Mouse (Mus musculus): ENCODE results near the gene Inpp1. TPM values are rescaled to one million over a fixed set of nuclear protein-coding genes. Genes with fewer than 3 reads are reported as not detected.
A peak's percentile ranks its signal among the peaks of the same experiment; 100 is the strongest.

The Inpp1 gene
- total RNA-seq, 2 experiments from 2014 or later: 38.1 to 43.3 TPM

- DNase-seq (ENCODE audit: low spot score in 2 of 2): no peak
Measured at GRCm38 (mm10) chr1:52795927-52796326, 21.6 kb downstream of the Inpp1 start.

GRCm38 (mm10) chr1:52793692-52794091 lies 23.8 kb downstream of the Inpp1 start:
- DNase-seq (ENCODE audit: low spot score in 2 of 2): no peak

- DNase-seq (ENCODE audit: low spot score in 2 of 2): no peak
Measured at GRCm38 (mm10) chr1:52792701-52793100, 24.8 kb downstream of the Inpp1 start.

DNA sequence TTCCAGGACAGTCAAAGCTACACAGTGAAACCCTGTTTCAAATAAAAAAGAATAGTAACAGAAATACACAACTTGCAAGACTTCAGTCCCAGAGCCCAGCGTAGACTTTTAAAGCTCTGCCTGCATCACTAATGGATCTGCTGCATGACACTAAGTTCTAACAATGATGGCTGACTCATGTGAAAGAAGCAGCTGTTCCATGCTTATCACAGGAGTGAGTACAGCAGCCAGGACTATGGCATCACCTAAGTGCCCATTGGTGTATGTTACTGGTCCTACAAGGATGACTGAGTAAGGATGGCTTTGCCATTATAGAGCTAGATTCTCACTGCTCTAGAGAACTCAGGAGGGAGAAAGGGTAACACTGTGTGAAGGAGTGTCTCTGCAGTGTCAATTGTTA lies 30.2 kb downstream of the Inpp1 start:
- no peak for DNase-seq (ENCODE audit: low spot score in 2 of 2)

DNA sequence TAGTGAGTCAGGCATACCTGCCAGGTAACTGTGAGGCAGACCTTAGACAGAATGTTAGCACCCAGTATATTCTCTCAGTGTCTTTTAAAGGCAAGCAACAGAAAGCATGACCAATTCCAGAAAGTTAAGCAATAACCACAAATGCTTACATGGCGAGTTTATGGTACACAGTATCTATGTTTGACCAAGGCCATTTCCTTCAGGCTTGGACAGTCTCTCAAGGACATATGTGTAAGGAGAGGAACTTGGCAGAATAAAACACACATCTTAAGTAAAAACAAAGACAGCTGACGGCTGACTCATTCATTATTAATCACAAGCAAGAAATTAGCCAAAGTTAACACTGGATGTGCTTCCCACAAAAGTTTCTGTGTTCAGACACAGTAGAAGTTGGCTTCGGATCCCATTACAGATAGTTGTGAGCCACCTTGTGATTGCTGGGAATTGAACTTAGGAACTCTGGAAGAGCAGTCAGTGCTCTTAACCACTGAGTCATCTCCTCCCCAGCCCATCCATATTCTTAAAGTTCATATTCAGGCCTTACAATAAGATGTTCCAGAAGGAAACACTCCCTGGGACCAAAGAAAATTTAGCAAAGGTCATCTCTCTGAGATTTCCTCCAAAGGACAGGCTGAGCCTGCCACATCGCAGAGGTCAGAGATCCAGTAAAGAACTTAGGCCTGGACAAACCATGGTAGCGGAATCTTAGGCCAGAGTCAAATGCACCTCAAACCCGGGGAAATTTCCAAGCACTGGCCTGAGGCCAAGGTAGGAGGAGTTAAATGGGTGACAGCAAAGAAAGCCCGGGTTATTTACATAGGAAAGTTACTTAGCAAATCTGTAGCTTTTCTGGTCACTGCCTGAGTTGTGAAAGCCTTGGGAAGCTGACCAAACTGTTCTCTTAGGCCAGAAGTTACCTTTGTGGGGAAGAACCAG lies 52.0 kb downstream of the Inpp1 start:
- DNase-seq (ENCODE audit: low spot score in 2 of 2): no peak

DNA sequence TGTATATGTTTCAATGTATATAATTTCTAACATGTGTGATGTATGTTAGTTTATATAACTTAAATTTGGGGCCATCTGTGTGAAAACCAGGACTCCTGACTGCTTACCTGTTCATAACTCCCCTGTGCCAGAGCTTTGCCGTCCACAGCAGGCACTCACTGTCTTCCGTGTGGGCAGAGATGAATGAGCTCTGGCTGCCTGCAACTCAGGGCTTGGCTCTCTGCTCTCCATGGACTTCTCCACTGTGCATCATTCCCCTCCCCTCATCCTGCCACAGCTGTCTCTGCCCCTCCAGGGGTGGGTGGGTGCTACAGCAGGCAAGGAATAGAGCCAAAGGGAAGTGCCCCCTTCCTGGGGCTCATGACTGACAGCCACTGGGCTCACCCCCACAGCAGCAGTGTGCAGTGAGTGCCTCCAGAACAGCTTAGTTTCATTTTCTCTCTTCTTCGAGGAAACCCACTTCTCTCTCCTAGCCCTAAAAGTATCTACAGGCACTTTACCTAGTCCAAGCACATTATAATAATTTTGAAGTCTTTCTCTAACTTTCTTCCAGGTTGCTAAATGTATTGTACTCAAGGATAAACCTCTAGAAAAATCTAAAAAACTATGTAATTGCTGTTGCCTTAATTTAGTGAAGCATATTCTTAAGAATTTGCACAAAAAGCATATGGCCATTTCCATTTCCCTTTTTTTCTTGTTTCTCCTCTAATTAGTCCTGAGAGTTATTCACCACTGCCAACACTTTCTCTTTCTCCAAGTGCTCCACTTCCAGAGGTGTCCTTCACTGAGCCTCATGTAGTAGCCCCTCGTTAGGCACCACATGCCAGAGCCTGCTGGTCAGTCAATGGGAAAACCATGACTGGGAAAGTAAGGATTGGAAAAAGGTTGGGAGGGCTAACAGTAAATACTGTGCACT lies 53.3 kb downstream of the Inpp1 start:
- DNase-seq (ENCODE audit: low spot score in 2 of 2): no peak

- no peak for DNase-seq (ENCODE audit: low spot score in 2 of 2)
Measured at GRCm38 (mm10) chr1:52758174-52758573, 59.3 kb downstream of the Inpp1 start.

- DNase-seq (ENCODE audit: low spot score in 2 of 2): no peak
Measured at GRCm38 (mm10) chr1:52754331-52754730, 63.2 kb downstream of the Inpp1 start.

GRCm38 (mm10) chr1:52753828-52754227 lies 63.7 kb downstream of the Inpp1 start:
- no peak for DNase-seq (ENCODE audit: low spot score in 2 of 2)

- DNase-seq (ENCODE audit: low spot score in 2 of 2): peak in 1 of 2 experiments; percentile 5
Measured at GRCm38 (mm10) chr1:52752706-52753105, 64.8 kb downstream of the Inpp1 start.

- DNase-seq (ENCODE audit: low spot score in 2 of 2): no peak
Measured at GRCm38 (mm10) chr1:52751634-52752033, 65.9 kb downstream of the Inpp1 start.

DNA sequence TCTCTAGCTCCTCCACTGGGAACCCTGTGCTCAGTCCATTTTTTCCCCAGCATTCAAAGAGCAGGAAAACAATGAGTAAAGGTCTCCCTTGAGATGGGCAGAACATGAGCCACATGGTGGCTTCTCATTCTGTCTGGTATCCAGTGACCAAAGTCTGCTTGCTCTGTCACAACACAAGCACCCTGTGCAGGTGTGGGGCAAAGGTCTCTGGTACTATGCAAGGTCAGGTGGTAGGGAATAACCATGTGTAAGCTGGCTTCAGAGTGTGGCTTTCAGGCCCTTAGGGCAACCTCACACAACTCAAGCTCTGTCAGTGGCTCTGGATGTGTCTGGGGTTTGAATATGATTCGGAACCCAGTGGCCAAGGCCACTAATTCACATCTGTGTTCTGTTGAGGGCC lies 67.5 kb downstream of the Inpp1 start:
- no peak for DNase-seq (ENCODE audit: low spot score in 2 of 2)

GRCm38 (mm10) chr1:52748260-52748659 lies 69.2 kb downstream of the Inpp1 start:
- DNase-seq (ENCODE audit: low spot score in 2 of 2): peak; percentile 69 to 76

DNA sequence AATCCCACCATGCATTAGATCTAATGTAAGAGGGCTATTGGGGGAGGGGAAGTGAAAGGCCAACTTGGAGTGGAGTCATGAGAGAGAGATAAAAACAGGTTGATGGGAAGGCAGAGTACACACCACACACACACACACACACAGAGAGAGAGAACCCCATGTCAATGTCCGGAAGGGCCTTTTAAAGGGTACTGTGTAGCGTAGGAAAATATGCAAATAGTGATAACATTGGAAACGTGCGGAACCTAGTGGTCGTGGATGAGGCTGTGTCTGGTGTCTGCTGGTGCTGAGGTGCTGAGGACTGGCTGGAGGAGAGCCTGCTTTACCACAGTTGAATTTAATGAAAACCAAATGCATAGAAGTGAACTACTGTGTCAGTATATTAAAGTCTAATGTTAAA lies 74.9 kb downstream of the Inpp1 start:
- DNase-seq (ENCODE audit: low spot score in 2 of 2): no peak

Other genes with a start within 250 kb of the Inpp1 start
- gene Nemp2, start 187.0 kb downstream of the Inpp1 start, total RNA-seq (2021): 1 to 10 TPM; 3.5 to 3.9 TPM
- gene Mfsd6, start 90.2 kb downstream of the Inpp1 start, total RNA-seq (2021): 10 to 100 TPM; 83.3 to 84.2 TPM
- gene Hibch, start 27.2 kb upstream of the Inpp1 start, total RNA-seq (2021): 10 to 100 TPM; 12.3 to 15.3 TPM
- 10 to 100 TPM in 1 of 2 experiments, 1 to 10 TPM in 1; 6.8 to 14.9 TPM for gene 1700019D03Rik, start 202.5 kb upstream of the Inpp1 start, total RNA-seq (2021)
- under 1 TPM; 0.26 to 0.40 TPM for gene Mstn, start 244.0 kb upstream of the Inpp1 start, total RNA-seq (2021)

Measured in left cerebral cortex, adult 18-20 months (tissue).